Comparison of ENCODE assay signal across 10 mouse cellular contexts in the genomic region with DNA sequence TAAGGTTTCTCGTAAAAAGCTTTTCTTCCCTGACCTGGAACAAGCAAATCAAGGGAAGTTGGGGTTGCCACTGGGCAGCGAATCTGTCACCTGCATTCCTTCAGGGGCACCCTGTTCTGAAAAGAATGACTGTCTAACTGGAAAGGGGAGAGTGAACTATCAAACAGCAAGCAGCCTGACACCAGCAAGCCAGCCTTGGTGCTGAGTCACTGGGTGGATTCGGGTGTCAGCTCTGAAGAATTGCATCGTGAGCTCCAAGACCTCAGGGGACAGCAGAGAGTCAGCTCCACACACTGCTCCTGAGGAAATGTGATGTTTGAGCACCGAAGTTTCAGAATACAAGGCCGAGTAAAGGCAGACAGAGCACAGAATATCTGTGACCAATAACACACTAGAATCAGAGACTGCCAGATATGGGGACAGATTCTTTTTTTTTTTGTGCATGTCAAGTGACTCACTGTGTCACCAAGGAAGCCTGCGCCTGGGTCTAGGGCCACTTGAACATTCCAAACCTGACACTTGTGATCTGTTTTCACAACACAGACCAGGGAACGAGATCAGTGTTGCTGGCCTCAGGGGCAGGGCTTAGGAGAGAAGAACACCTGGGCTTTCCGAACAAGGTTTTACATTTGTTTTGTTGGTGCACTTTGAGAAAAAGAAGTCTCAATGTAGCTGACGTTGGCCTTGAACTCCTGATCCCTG. TPM values are rescaled to one million over a fixed set of nuclear protein-coding genes. Genes with fewer than 3 reads are reported as not detected.
A peak's percentile ranks its signal among the peaks of the same experiment; 100 is the strongest.
DNase-seq lines count a peak whose midpoint lies in the region; ATAC-seq lines count a peak whose summit lies in the region.
"Had no signal": no experiment of that assay in that cellular context is flagged by ENCODE, and none has a peak within 500 bp of the region (broad histone marks: within the 10 kb centered on the region; RNA-seq: fewer than 3 reads in every experiment).

No protein-coding gene starts in this region.

- WGBS in kidney, embryonic 14.5 days: 33% methylated on average over 10 of the region's 10 CpGs
- WGBS in hindbrain, embryonic 14.5 days: 74% methylated on average over 10 of the region's 10 CpGs

- 0 out of 2 replicates have a peak, but pooled peaks cover 5% of the 10 kb centered on the region for H3K36me3 ChIP-seq in kidney, embryonic 14.5 days (ENCODE audit: control insufficient read depth, insufficient read depth, low read length)
- no peaks in the 10 kb centered on the region for H3K36me3 ChIP-seq in hindbrain, embryonic 14.5 days (replicated peaks; ENCODE audit: control insufficient read depth, insufficient read depth)
- H3K36me3 ChIP-seq: limb, embryonic 12.5 days had no signal

- DNase-seq in kidney, postnatal 14 days: no peak
- peak; percentile 40 for DNase-seq in adrenal gland, postnatal 25 days
- peak; percentile 19 to 35 for DNase-seq in heart, adult 9 months (ENCODE audit: low spot score in 2 of 2)
- peak; percentile 49 to 76 for DNase-seq in lung, postnatal 4 days
- DNase-seq in left cerebral cortex, adult 18-20 months (ENCODE audit: low spot score in 2 of 2): no peak
- DNase-seq in ovary, adult 18-20 months (ENCODE audit: low spot score): no peak
- no peak for DNase-seq in hindbrain, embryonic 14.5 days (ENCODE audit: low spot score)

- H3K9ac ChIP-seq in kidney, embryonic 14.5 days (ENCODE audit: low read depth, low read length): no peak overlapping the region
- no peak overlapping the region for H3K9ac ChIP-seq in hindbrain, embryonic 14.5 days
- H3K9ac ChIP-seq: embryonic facial prominence, embryonic 13.5 days; limb, embryonic 12.5 days had no signal

- H3K9me3 ChIP-seq in kidney, embryonic 14.5 days (ENCODE audit: control insufficient read depth, low read length): no peaks in the 10 kb centered on the region
- peaks cover 5% of the 10 kb centered on the region; the same call in 1 of the 2 replicates for H3K9me3 ChIP-seq in hindbrain, embryonic 14.5 days (ENCODE audit: control insufficient read depth, low read length)

- peak; percentile 46; the same call in 1 of the 2 replicates for ATAC-seq in kidney, embryonic 14.5 days (ENCODE audit: low FRiP score, low TSS enrichment)
- no peak for ATAC-seq in hindbrain, embryonic 14.5 days (ENCODE audit: low FRiP score)

- no peak overlapping the region for H3K4me3 ChIP-seq in kidney, embryonic 14.5 days (ENCODE audit: low read length)
- H3K4me3 ChIP-seq in hindbrain, embryonic 14.5 days (replicated peaks; ENCODE audit: low read length): no peak overlapping the region
- H3K4me3 ChIP-seq: embryonic facial prominence, embryonic 13.5 days; limb, embryonic 12.5 days had no signal

- no peaks in the 10 kb centered on the region for H3K27me3 ChIP-seq in kidney, embryonic 14.5 days (ENCODE audit: control insufficient read depth, insufficient read depth, low read length)
- no peaks in the 10 kb centered on the region for H3K27me3 ChIP-seq in hindbrain, embryonic 14.5 days (ENCODE audit: control insufficient read depth, insufficient read depth, low read length)
- H3K27me3 ChIP-seq: embryonic facial prominence, embryonic 13.5 days; limb, embryonic 12.5 days had no signal

- no peak overlapping the region for H3K27ac ChIP-seq in kidney, embryonic 14.5 days (ENCODE audit: low read depth, low read length)
- no peak overlapping the region for H3K27ac ChIP-seq in hindbrain, embryonic 14.5 days
- H3K27ac ChIP-seq: embryonic facial prominence, embryonic 13.5 days; limb, embryonic 12.5 days had no signal

- H3K4me1 ChIP-seq in kidney, embryonic 14.5 days (ENCODE audit: control insufficient read depth, insufficient read depth, low read length): no peaks in the 10 kb centered on the region
- H3K4me1 ChIP-seq in hindbrain, embryonic 14.5 days (replicated peaks; ENCODE audit: control insufficient read depth, insufficient read depth, low read length): no peaks in the 10 kb centered on the region

- H3K4me2 ChIP-seq in kidney, embryonic 14.5 days (replicated peaks; ENCODE audit: low read depth, low read length): no peak overlapping the region
- H3K4me2 ChIP-seq in hindbrain, embryonic 14.5 days (replicated peaks): no peak overlapping the region
- H3K4me2 ChIP-seq: embryonic facial prominence, embryonic 13.5 days; limb, embryonic 12.5 days had no signal

RNA-seq across cellular contexts. Expression of gene Epb41l4b, which starts 59.6 kb away (rescaled TPM):
- polyA plus RNA-seq in kidney, embryonic 14.5 days (2014; fragmentation: Nextera tagmentation; extraction: Ambion mirVana): 2.3 and 2.9 TPM in 2 replicates
- 1.4 and 2.3 TPM in 2 replicates for total RNA-seq in adrenal gland, postnatal 25 days (2021)
- total RNA-seq in left cerebral cortex, adult 18-20 months (2021): 10 to 100 TPM; 38.0 to 39.5 TPM
- polyA plus RNA-seq in hindbrain, embryonic 14.5 days (2014; fragmentation: Nextera tagmentation; extraction: Ambion mirVana): 3.8 and 4.2 TPM in 2 replicates

Comparison
In these comparisons a context has a peak if more than half of its experiments do, and no peak if none do; other contexts are left out.
1. DNase-seq: peak in adrenal gland, postnatal 25 days (single experiment), heart, adult 9 months (2 of 2) and lung, postnatal 4 days (2 of 2); none in kidney, postnatal 14 days (single experiment), left cerebral cortex, adult 18-20 months (0 of 2), ovary, adult 18-20 months (single experiment) and hindbrain, embryonic 14.5 days (single experiment).
2. RNA of gene Epb41l4b, which starts 59.6 kb away (total RNA-seq): 38.0 to 39.5 TPM in left cerebral cortex, adult 18-20 months; 1.4 to 2.3 TPM in adrenal gland, postnatal 25 days; every median in the first group is over 10 times any median in the second.